Mouse (Mus musculus) granulocyte monocyte progenitor cell, adult 5-6 weeks (primary cell): ENCODE results near the gene Olfr1449. TPM values are rescaled to one million over a fixed set of nuclear protein-coding genes. Genes with fewer than 3 reads are reported as not detected.
"Not testable (repeated sequence)": the region's sequence is repeated elsewhere in the genome, so short reads cannot be mapped to it uniquely, and the experiment has no call there.

Experiments used
- ATAC-seq: replicated peaks from 2 replicates; pipeline ENCODE4 v1.8.0; 2016; ENCODE audit warnings: mild to moderate bottlenecking, moderate TSS enrichment, inconsistent platforms; ENCODE audit not compliant: poor library complexity, severe bottlenecking
- total RNA-seq, 2 experiments: library from RNA; stranded (forward) in 1 of 2; stranded (reverse) in 1 of 2; fragments of 200-712, 200-1000 nt in 1 of 2; fragments of >200 nt in 1 of 2; fragmentation: Nextera tagmentation in 1 of 2; gene quantifications; 2 replicates each; pipeline ENCODE4 v1.2.3; 2014 to 2017

The Olfr1449 gene
- total RNA-seq (2014; fragmentation: Nextera tagmentation) = not detected in 2 replicates
- total RNA-seq (2017) = not detected in 2 replicates

GRCm38 (mm10) chr19:12930540-12930939 lies at the start of gene Olfr1449:
Gene Olfr1449 (plus strand): TSS chr19:12930840.
- ATAC-seq = no peak

- ATAC-seq = no peak
These were observed 47.1 kb upstream of the Olfr1449 start, which contains the start of gene Olfr1445 for GRCm38 (mm10) chr19:12883555-12883954. Gene Olfr1445 (plus strand): TSS chr19:12883855.

GRCm38 (mm10) chr19:12893424-12893823 lies 37.2 kb upstream of the Olfr1449 start, which contains the start of gene Olfr1446:
Gene Olfr1446 (minus strand): TSS chr19:12893524.
- no peak for ATAC-seq

- no peak for ATAC-seq
These were observed 27.0 kb upstream of the Olfr1449 start, which contains the start of gene Olfr1447 for GRCm38 (mm10) chr19:12903643-12904042. Gene Olfr1447 (minus strand): TSS chr19:12903743.

- ATAC-seq = no peak
These were observed 6.3 kb upstream of the Olfr1449 start, which contains the start of gene Olfr1448 for GRCm38 (mm10) chr19:12924319-12924718. Gene Olfr1448 (minus strand): TSS chr19:12924419.

GRCm38 (mm10) chr19:12949958-12950357 lies 19.3 kb downstream of the Olfr1449 start, which contains the start of gene Olfr1450:
Gene Olfr1450 (plus strand): TSS chr19:12950258.
- ATAC-seq = no peak

GRCm38 (mm10) chr19:12970082-12970481 lies 39.4 kb downstream of the Olfr1449 start:
- ATAC-seq = not testable (repeated sequence)

Other genes with a start within 250 kb of the Olfr1449 start
- not detected in 2 replicates for gene Keg1, start 235.1 kb upstream of the Olfr1449 start, total RNA-seq (2014; fragmentation: Nextera tagmentation)
- not detected in 2 replicates for gene Keg1, start 235.1 kb upstream of the Olfr1449 start, total RNA-seq (2017)
- gene Cntf, start 165.2 kb upstream of the Olfr1449 start, total RNA-seq (2014; fragmentation: Nextera tagmentation) = 8.0 TPM in 1 of 2 replicates, not detected in the other
- gene Cntf, start 165.2 kb upstream of the Olfr1449 start, total RNA-seq (2017) = 1.2 and 1.4 TPM in 2 replicates
- 58.7 and 61.6 TPM in 2 replicates for gene Zfp91, start 134.7 kb upstream of the Olfr1449 start, total RNA-seq (2014; fragmentation: Nextera tagmentation)
- 89.3 and 100 TPM in 2 replicates for gene Zfp91, start 134.7 kb upstream of the Olfr1449 start, total RNA-seq (2017)
- gene Lpxn, start 134.6 kb upstream of the Olfr1449 start, total RNA-seq (2014; fragmentation: Nextera tagmentation) = 7.8 and 9.9 TPM in 2 replicates
- gene Lpxn, start 134.6 kb upstream of the Olfr1449 start, total RNA-seq (2017) = 6.4 and 10.6 TPM in 2 replicates
- not detected in 2 replicates for gene Gm5244, start 84.2 kb upstream of the Olfr1449 start, total RNA-seq (2014; fragmentation: Nextera tagmentation)
- not detected in 2 replicates for gene Gm5244, start 84.2 kb upstream of the Olfr1449 start, total RNA-seq (2017)
- gene Olfr1444, start 73.6 kb upstream of the Olfr1449 start, total RNA-seq (2014; fragmentation: Nextera tagmentation) = not detected in 2 replicates
- gene Olfr1444, start 73.6 kb upstream of the Olfr1449 start, total RNA-seq (2017) = not detected in 2 replicates
- not detected in 2 replicates for gene Olfr1445, start 47.0 kb upstream of the Olfr1449 start, total RNA-seq (2014; fragmentation: Nextera tagmentation)
- not detected in 2 replicates for gene Olfr1445, start 47.0 kb upstream of the Olfr1449 start, total RNA-seq (2017)
- not detected in 2 replicates for gene Olfr1446, start 37.3 kb upstream of the Olfr1449 start, total RNA-seq (2014; fragmentation: Nextera tagmentation)
- gene Olfr1446, start 37.3 kb upstream of the Olfr1449 start, total RNA-seq (2017) = not detected in 2 replicates
- gene Olfr1447, start 27.1 kb upstream of the Olfr1449 start, total RNA-seq (2014; fragmentation: Nextera tagmentation) = not detected in 2 replicates
- gene Olfr1447, start 27.1 kb upstream of the Olfr1449 start, total RNA-seq (2017) = not detected in 2 replicates
- not detected in 2 replicates for gene Olfr1448, start 6.4 kb upstream of the Olfr1449 start, total RNA-seq (2014; fragmentation: Nextera tagmentation)
- gene Olfr1448, start 6.4 kb upstream of the Olfr1449 start, total RNA-seq (2017) = not detected in 2 replicates
- not detected in 2 replicates for gene Olfr1450, start 19.4 kb downstream of the Olfr1449 start, total RNA-seq (2014; fragmentation: Nextera tagmentation)
- gene Olfr1450, start 19.4 kb downstream of the Olfr1449 start, total RNA-seq (2017) = not detected in 2 replicates
- gene Olfr1451, start 64.2 kb downstream of the Olfr1449 start, total RNA-seq (2014; fragmentation: Nextera tagmentation) = not detected in 2 replicates
- gene Olfr1451, start 64.2 kb downstream of the Olfr1449 start, total RNA-seq (2017) = not detected in 2 replicates
- not detected in 2 replicates for gene Olfr1453, start 97.5 kb downstream of the Olfr1449 start, total RNA-seq (2014; fragmentation: Nextera tagmentation)
- not detected in 2 replicates for gene Olfr1453, start 97.5 kb downstream of the Olfr1449 start, total RNA-seq (2017)
- not detected in 2 replicates for gene Olfr1454, start 129.8 kb downstream of the Olfr1449 start, total RNA-seq (2014; fragmentation: Nextera tagmentation)
- gene Olfr1454, start 129.8 kb downstream of the Olfr1449 start, total RNA-seq (2017) = not detected in 2 replicates
- not detected in 2 replicates for gene Olfr1457, start 167.1 kb downstream of the Olfr1449 start, total RNA-seq (2014; fragmentation: Nextera tagmentation)
- gene Olfr1457, start 167.1 kb downstream of the Olfr1449 start, total RNA-seq (2017) = not detected in 2 replicates
- gene Olfr1458, start 175.9 kb downstream of the Olfr1449 start, total RNA-seq (2014; fragmentation: Nextera tagmentation) = not detected in 2 replicates
- not detected in 2 replicates for gene Olfr1458, start 175.9 kb downstream of the Olfr1449 start, total RNA-seq (2017)
- not detected in 2 replicates for gene Olfr1459, start 218.7 kb downstream of the Olfr1449 start, total RNA-seq (2014; fragmentation: Nextera tagmentation)
- not detected in 2 replicates for gene Olfr1459, start 218.7 kb downstream of the Olfr1449 start, total RNA-seq (2017)
- not detected in 2 replicates for gene Olfr1461, start 232.2 kb downstream of the Olfr1449 start, total RNA-seq (2014; fragmentation: Nextera tagmentation)
- gene Olfr1461, start 232.2 kb downstream of the Olfr1449 start, total RNA-seq (2017) = not detected in 2 replicates